Mouse (Mus musculus) stomach, postnatal 0 days (tissue): ENCODE results near the gene Psap. TPM values are rescaled to one million over a fixed set of nuclear protein-coding genes. Genes with fewer than 3 reads are reported as not detected.

Experiments used
- ATAC-seq: fragments of 200-750 bp; cut with Nextera tagmentation; 2 replicates; pipeline ENCODE4 v1.8.0; 2017; ENCODE audit not compliant: low FRiP score, low TSS enrichment
- DNase-seq: peaks from one replicate; pipeline ENCODE4 v3.0.0-alpha.2; 2016; ENCODE audit warnings: low spot score
- H3K27ac ChIP-seq: fragments of 300-500 bp; sonication (generic); replicated peaks from 2 replicates; pipeline ENCODE4 v1.5.1; 2014; ENCODE audit warnings: mild to moderate bottlenecking, control low read depth
- H3K27me3 ChIP-seq: fragments of 300-500 bp; sonication (generic); 2 replicates; pipeline ENCODE4 v1.6.1; 2014; ENCODE audit warnings: low read length; ENCODE audit not compliant: control insufficient read depth, insufficient read depth
- H3K36me3 ChIP-seq: fragments of 300-500 bp; sonication (generic); 2 replicates; pipeline ENCODE4 v1.6.1; 2014; ENCODE audit warnings: low read length, mixed read lengths; ENCODE audit not compliant: control insufficient read depth, insufficient read depth
- H3K4me1 ChIP-seq: fragments of 300-500 bp; sonication (generic); replicated peaks from 2 replicates; pipeline ENCODE4 v1.6.1; 2014; ENCODE audit warnings: antibody characterized with exemption; ENCODE audit not compliant: control insufficient read depth, insufficient read depth
- H3K4me2 ChIP-seq: fragments of 300-500 bp; sonication (generic); replicated peaks from 2 replicates; pipeline ENCODE4 v1.6.1; 2014; ENCODE audit warnings: low read depth, mild to moderate bottlenecking, control low read depth, moderate library complexity
- H3K4me3 ChIP-seq: fragments of 300-500 bp; sonication (generic); 2 replicates; pipeline ENCODE4 v1.5.1; 2014; ENCODE audit warnings: low read depth, low read length, control low read depth
- H3K9ac ChIP-seq: fragments of 300-500 bp; sonication (generic); 2 replicates; pipeline ENCODE4 v1.6.1; 2014; ENCODE audit warnings: mild to moderate bottlenecking, low read length, control low read depth, mixed read lengths
- H3K9me3 ChIP-seq: fragments of 300-500 bp; sonication (generic); 2 replicates; pipeline ENCODE4 v1.6.1; 2016; ENCODE audit warnings: low read length; ENCODE audit not compliant: control insufficient read depth
- CTCF ChIP-seq: IDR thresholded peaks from 2 replicates; pipeline ENCODE4 v1.5.1; 2016; ENCODE audit warnings: antibody characterized with exemption, low read depth, mild to moderate bottlenecking, moderate library complexity
- EP300 ChIP-seq: optimal IDR thresholded peaks from 2 replicates; pipeline ENCODE3; 2016; ENCODE audit warnings: antibody characterized with exemption
- WGBS: fragments of 180-500 bp; shearing (Covaris S2); extraction: QIAGEN DNeasy Blood & Tissue Kit; methylation state at CpG from one replicate; pipeline ENCODE4 v1.1.7; 2014; 5-methylcytosine and 5-hydroxymethylcytosine counted together
- polyA plus RNA-seq: library from polyadenylated mRNA; unstranded; fragments of >200 nt; fragmentation: Nextera tagmentation; extraction: Ambion mirVana; gene quantifications from 2 replicates; pipeline ENCODE4 v1.2.1, GENCODE M21; 2015

Gene Psap
- polyA plus RNA-seq, 1 experiment from 2014 or later: 128 TPM

DNA sequence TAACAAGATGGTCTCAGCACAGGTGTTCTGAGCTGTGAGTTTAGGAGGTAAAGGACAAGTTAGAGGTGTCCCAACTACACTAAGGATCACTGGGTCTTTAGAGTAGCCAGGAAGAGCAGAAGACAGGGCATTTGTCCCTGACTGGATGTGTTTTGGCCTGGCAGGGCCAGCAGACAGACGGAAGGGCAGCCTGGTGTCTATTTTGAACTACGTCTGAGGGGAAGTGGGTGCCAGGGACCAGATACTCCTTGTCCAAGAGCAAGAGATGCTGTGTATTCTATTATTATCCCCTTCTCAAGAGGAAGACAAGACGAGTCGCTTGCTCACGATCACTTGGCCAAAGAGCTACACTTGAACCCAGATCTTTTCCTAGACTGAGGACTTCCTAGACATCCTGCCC lies 36.2 kb downstream of the Psap start:
- Histone ChIP-seq H3K27me3 (no peaks in the 10 kb centered on the region), H3K36me3 (no peaks in the 10 kb centered on the region), H3K4me3 (no peak overlapping the region), H3K9me3 (no peaks in the 10 kb centered on the region), H3K4me2 (no peak overlapping the region), H3K9ac (no peak overlapping the region), H3K27ac (no peak overlapping the region), H3K4me1 (no peaks in the 10 kb centered on the region)
- TF ChIP-seq EP300 (no peak), CTCF (no peak)
- DNase-seq (no peak), ATAC-seq (no peak)
- 93% methylated on average over 5 of the region's 5 CpGs for WGBS

DNA sequence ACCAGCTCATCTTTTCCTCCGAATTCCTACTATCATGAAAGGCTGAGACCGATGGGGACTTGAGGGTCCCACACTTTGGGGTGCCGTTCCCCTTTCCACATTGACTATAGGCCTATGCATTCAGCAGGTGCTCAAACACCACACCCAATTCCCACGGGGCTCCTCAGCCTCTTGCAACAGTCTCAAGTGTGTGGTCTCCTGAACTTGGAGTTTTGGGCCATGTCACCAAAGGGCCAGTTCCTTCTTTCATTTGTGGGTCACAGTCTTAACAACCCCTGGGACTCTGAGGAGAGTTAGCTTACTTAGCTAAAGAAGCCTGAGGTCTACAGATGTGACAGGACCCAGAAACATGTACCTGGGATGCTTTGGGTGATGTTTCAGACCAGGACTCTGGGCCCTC lies 38.7 kb downstream of the Psap start:
- ATAC-seq (no peak), DNase-seq (no peak)
- no peak for TF ChIP-seq CTCF
- no peak for TF ChIP-seq EP300

DNA sequence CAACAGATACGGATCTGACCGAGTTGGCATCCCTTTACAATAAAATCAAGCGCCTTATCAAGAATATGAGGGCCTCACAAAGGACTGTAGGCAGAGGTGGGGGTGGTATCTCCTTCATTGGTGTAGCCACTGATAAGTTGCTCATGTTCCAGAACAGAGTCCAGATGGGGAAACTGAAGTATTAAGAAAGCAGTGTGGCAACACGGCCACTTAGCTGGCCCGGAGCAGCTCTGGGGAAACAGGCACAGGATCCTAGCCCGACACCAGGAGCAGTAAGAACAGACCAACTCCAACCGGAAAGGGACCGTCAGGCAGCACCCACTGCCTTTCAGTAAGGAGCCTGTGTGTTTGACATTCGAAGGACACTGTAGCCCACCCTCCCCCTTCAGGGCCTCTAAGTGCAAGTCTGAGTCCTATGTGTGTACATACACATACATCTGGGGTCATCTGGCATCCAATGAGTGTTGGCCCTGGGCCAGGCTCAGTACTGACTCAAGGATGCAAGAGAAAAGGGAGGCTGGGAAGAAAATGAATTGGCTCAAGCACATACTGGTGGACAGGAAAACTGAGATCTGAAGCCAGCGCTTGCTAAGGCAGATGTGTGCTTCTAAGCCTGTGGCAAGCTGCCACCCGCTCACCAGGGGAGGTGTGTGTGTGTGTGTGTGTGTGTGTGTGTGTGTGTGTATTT lies 51.7 kb downstream of the Psap start:
- WGBS: 42% methylated on average over 11 of the region's 11 CpGs
- H3K4me3 ChIP-seq: no peak overlapping the region
- no peaks in the 10 kb centered on the region for H3K27me3 ChIP-seq
- H3K36me3 ChIP-seq: no peaks in the 10 kb centered on the region
- no peaks in the 10 kb centered on the region; the same call in 1 of the 2 replicates for H3K4me1 ChIP-seq
- no peak for TF ChIP-seq CTCF
- TF ChIP-seq EP300: no peak
- no peaks in the 10 kb centered on the region for H3K9me3 ChIP-seq
- H3K4me2 ChIP-seq: no peak overlapping the region
- H3K9ac ChIP-seq: no peak overlapping the region
- H3K27ac ChIP-seq: no peak overlapping the region
- ATAC-seq: peak; percentile 33; the same call in 1 of the 2 replicates
- peak; percentile 46 for DNase-seq

More for the DNA sequence above, 38.7 kb downstream of the Psap start:
- Histone ChIP-seq H3K4me1 (no peaks in the 10 kb centered on the region), H3K36me3 (no peaks in the 10 kb centered on the region), H3K27ac (no peak overlapping the region), H3K9ac (no peak overlapping the region), H3K27me3 (no peaks in the 10 kb centered on the region), H3K9me3 (no peaks in the 10 kb centered on the region), H3K4me3 (no peak overlapping the region), H3K4me2 (no peak overlapping the region)
- 76% methylated on average over 4 of the region's 4 CpGs for WGBS

DNA sequence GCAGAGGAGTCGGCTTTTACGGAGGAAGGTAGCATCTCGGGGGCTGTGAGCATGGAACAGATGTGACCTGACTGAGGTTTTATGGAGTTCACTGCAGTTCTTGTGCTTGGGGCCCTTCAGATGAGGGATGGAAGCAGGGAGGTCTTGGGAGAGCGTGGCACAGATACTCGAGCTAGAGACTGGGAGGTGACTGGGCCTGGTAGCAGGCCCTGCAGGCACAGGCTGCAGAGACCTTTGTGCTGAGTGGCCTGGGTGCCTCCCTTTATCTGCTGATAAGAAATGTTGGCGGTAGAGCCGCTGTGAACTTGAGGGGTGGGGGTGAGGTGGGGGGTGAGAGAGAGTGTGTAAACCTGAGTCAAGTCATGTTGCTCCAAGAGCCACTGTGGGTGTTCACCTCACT lies 57.2 kb downstream of the Psap start:
- Histone ChIP-seq H3K36me3 (no peaks in the 10 kb centered on the region), H3K27ac (no peak overlapping the region), H3K4me1 (no peaks in the 10 kb centered on the region; the same call in 1 of the 2 replicates), H3K9ac (no peak overlapping the region), H3K9me3 (no peaks in the 10 kb centered on the region), H3K4me3 (no peak overlapping the region), H3K4me2 (no peak overlapping the region), H3K27me3 (no peaks in the 10 kb centered on the region)
- TF ChIP-seq CTCF (no peak), EP300 (no peak)
- 62% methylated on average over 7 of the region's 7 CpGs for WGBS
- peak; percentile 74 for ATAC-seq
- DNase-seq: peak; percentile 65

DNA sequence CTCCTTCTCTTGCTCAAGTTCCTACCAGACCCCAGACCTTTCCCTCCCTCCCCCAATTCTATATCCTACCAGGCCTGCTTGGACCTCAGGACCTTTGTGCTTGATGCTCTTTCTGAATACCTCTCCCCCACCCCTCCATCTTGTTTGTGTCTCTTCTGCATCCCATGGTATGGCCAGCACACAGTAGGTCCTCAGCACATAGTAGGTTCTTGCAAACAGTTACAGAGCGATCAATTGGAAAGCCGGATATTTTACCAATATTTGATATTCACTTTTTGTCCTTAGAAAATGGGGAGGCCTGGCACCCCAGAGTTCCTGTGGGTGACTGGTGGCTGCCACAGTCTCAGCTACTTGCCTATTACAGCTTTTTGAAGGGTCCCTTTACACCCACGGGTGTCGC lies 57.6 kb downstream of the Psap start:
- no peaks in the 10 kb centered on the region for H3K9me3 ChIP-seq
- no peak overlapping the region for H3K4me3 ChIP-seq
- H3K27ac ChIP-seq: no peak overlapping the region
- no peaks in the 10 kb centered on the region for H3K27me3 ChIP-seq
- no peaks in the 10 kb centered on the region for H3K36me3 ChIP-seq
- H3K4me2 ChIP-seq: no peak overlapping the region
- no peak for TF ChIP-seq CTCF
- TF ChIP-seq EP300: no peak
- no peaks in the 10 kb centered on the region for H3K4me1 ChIP-seq
- ATAC-seq (no peak), DNase-seq (no peak)
- no peak overlapping the region for H3K9ac ChIP-seq
- WGBS: 96% methylated on average over 4 of the region's 4 CpGs

DNA sequence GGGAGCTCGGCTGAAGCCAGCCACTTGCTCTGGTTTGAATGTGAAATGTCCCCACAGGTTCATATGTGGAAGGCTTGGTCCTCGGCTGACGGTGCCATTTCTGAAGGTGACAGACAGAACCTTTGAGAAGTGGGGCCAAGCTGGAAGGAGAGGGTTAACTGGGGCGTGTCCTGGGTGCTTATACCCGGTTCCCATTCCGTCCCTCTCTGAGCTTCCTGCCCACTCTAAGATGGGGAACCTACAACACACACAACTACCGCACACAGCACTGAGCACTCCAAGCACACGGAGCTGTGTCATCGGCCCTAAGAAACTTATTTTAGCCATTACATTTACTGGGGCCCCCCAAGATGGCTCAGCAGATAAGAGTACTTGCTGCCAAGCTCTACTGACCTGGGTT lies 64.1 kb downstream of the Psap start:
- 64% methylated on average over 9 of the region's 9 CpGs for WGBS
- no peaks in the 10 kb centered on the region for H3K4me1 ChIP-seq
- no peaks in the 10 kb centered on the region for H3K9me3 ChIP-seq
- H3K36me3 ChIP-seq: no peaks in the 10 kb centered on the region
- no peaks in the 10 kb centered on the region for H3K27me3 ChIP-seq
- H3K27ac ChIP-seq: no peak overlapping the region
- no peak overlapping the region for H3K4me2 ChIP-seq
- H3K4me3 ChIP-seq: no peak overlapping the region
- no peak overlapping the region for H3K9ac ChIP-seq
- no peak for TF ChIP-seq CTCF
- TF ChIP-seq EP300: no peak
- DNase-seq (no peak), ATAC-seq (no peak)
